Mouse (Mus musculus) heart, embryonic 11.5 days (tissue): ENCODE data around the gene Rapgef3. TPM values are rescaled to one million over a fixed set of nuclear protein-coding genes. Genes with fewer than 3 reads are reported as not detected.
A peak's percentile ranks its signal among the peaks of the same experiment; 100 is the strongest.

Experiments
- ATAC-seq: fragments of 200-750 bp; cut with Nextera tagmentation; replicated peaks from 2 replicates; pipeline ENCODE4 v1.8.0; 2017; ENCODE audit warnings: moderate library complexity; ENCODE audit not compliant: insufficient number of reproducible peaks, low FRiP score, low TSS enrichment
- H3K27ac ChIP-seq: fragments of 300-500 bp; sonication (generic); 2 replicates; pipeline ENCODE4 v1.5.1; 2014; ENCODE audit warnings: mild to moderate bottlenecking, low read depth, low read length
- H3K27me3 ChIP-seq: fragments of 300-500 bp; sonication (generic); 2 replicates; pipeline ENCODE4 v1.6.1; 2014; ENCODE audit warnings: mild to moderate bottlenecking, low read length, mixed read lengths; ENCODE audit not compliant: control insufficient read depth, insufficient read depth
- H3K36me3 ChIP-seq: fragments of 300-500 bp; sonication (generic); 2 replicates; pipeline ENCODE4 v1.6.1; 2014; ENCODE audit warnings: mild to moderate bottlenecking, low read length, moderate library complexity, mixed read lengths; ENCODE audit not compliant: control insufficient read depth, insufficient read depth
- H3K4me1 ChIP-seq: fragments of 300-500 bp; sonication (generic); 2 replicates; pipeline ENCODE4 v1.6.1; 2014; ENCODE audit warnings: low read length; ENCODE audit not compliant: control insufficient read depth, insufficient read depth
- H3K4me2 ChIP-seq: fragments of 300-500 bp; sonication (generic); 2 replicates; pipeline ENCODE4 v1.6.1; 2014; ENCODE audit warnings: mild to moderate bottlenecking, moderate library complexity
- H3K4me3 ChIP-seq: fragments of 300-500 bp; sonication (generic); 2 replicates; pipeline ENCODE4 v1.5.1; 2014; ENCODE audit warnings: low read depth, low read length
- H3K9ac ChIP-seq: fragments of 300-500 bp; sonication (generic); 2 replicates; pipeline ENCODE4 v1.6.1; 2014; ENCODE audit warnings: mild to moderate bottlenecking, low read depth, low read length, moderate library complexity
- H3K9me3 ChIP-seq: fragments of 300-500 bp; sonication (generic); replicated peaks from 2 replicates; pipeline ENCODE4 v1.6.1; 2016; ENCODE audit warnings: low read length; ENCODE audit not compliant: control insufficient read depth
- WGBS: fragments of 180-500 bp; shearing (Covaris S2); extraction: QIAGEN DNeasy Blood & Tissue Kit; methylation state at CpG from one replicate; pipeline ENCODE4 v1.1.7; 2014; ENCODE audit not compliant: insufficient replicate concordance; 5-methylcytosine and 5-hydroxymethylcytosine counted together
- polyA plus RNA-seq: library from polyadenylated mRNA; unstranded; fragments of >200 nt; fragmentation: Nextera tagmentation; extraction: Ambion mirVana; gene quantifications from 2 replicates; pipeline ENCODE4 v1.2.1, GENCODE M21; 2014

Gene Rapgef3
- polyA plus RNA-seq, 1 experiment from 2014 or later = 8.5 TPM

GRCm38 (mm10) chr15:97721008-97721701, 46.6 kb downstream of the Rapgef3 start:
- H3K9ac ChIP-seq = no peak overlapping the region
- WGBS = 78% methylated on average over 15 of the region's 15 CpGs
- no peak overlapping the region for H3K4me2 ChIP-seq
- peaks cover 8% of the 10 kb centered on the region; the same call in 1 of the 2 replicates for H3K4me1 ChIP-seq
- no peaks in the 10 kb centered on the region for H3K27me3 ChIP-seq
- no peak overlapping the region for H3K4me3 ChIP-seq
- no peak overlapping the region for H3K27ac ChIP-seq
- ATAC-seq = no peak
- no peaks in the 10 kb centered on the region for H3K9me3 ChIP-seq
- no peaks in the 10 kb centered on the region for H3K36me3 ChIP-seq

GRCm38 (mm10) chr15:97720026-97720675, 47.6 kb downstream of the Rapgef3 start:
- no peaks in the 10 kb centered on the region for H3K36me3 ChIP-seq
- no peaks in the 10 kb centered on the region for H3K9me3 ChIP-seq
- ATAC-seq = 0 out of 2 replicates have a peak, but pooled peaks have one; percentile 13
- no peak overlapping the region for H3K27ac ChIP-seq
- no peaks in the 10 kb centered on the region for H3K27me3 ChIP-seq
- 0 out of 2 replicates have a peak overlapping the region, but pooled peaks have one; percentile 34 for H3K9ac ChIP-seq
- H3K4me2 ChIP-seq = no peak overlapping the region
- WGBS = 65% methylated on average over 12 of the region's 12 CpGs
- peaks cover 8% of the 10 kb centered on the region; the same call in 1 of the 2 replicates for H3K4me1 ChIP-seq
- no peak overlapping the region for H3K4me3 ChIP-seq

- H3K4me2 ChIP-seq = no peak overlapping the region
- H3K36me3 ChIP-seq = no peaks in the 10 kb centered on the region
- no peak overlapping the region for H3K9ac ChIP-seq
These were observed 48.3 kb downstream of the Rapgef3 start for GRCm38 (mm10) chr15:97719494-97719893.

DNA sequence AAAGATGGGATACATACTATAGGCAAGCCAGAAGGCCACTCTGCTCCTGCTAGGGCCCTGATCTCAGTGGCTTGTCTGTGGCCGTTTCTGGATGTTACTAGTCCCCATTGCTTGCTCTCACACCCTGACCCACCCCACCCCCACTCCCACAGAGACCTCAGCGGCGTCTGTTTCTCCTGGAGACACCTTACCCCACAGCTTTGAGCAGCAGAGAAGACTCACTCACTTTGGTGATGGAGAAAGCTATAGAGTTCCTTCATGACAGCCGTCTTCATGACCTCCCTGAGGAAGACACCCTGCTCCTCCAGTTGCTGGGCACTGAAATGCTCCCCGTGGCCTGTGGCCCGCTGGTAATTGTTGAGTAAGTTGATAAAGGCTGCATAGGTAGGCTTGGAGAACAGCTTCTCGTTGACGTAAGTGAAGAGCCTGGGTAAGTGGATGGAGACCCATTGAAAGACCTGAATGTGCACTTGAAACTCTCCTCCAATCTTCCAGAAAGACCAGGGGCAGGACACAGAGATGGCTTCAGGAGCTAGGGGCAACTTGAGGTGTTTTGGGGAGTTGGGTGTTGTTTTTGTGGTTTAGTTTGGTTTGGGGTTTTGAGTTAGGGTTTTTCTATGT, 49.1 kb downstream of the Rapgef3 start:
- WGBS = 75% methylated on average over 8 of the region's 8 CpGs

More at GRCm38 (mm10) chr15:97719494-97719893, 48.3 kb downstream of the Rapgef3 start:
- whole genome bisulfite sequencing = 90% methylated on average over 12 of the region's 12 CpGs
- no peaks in the 10 kb centered on the region for H3K27me3 ChIP-seq
- no peaks in the 10 kb centered on the region for H3K9me3 ChIP-seq
- peaks cover 8% of the 10 kb centered on the region; the same call in 1 of the 2 replicates for H3K4me1 ChIP-seq
- H3K27ac ChIP-seq = no peak overlapping the region
- no peak overlapping the region for H3K4me3 ChIP-seq
- no peak for ATAC-seq

GRCm38 (mm10) chr15:97717861-97718534, 49.8 kb downstream of the Rapgef3 start:
- WGBS = 34% methylated on average over 12 of the region's 12 CpGs
- H3K4me2 ChIP-seq = no peak overlapping the region
- H3K4me3 ChIP-seq = no peak overlapping the region
- no peaks in the 10 kb centered on the region for H3K36me3 ChIP-seq
- no peaks in the 10 kb centered on the region for H3K27me3 ChIP-seq
- no peaks in the 10 kb centered on the region for H3K9me3 ChIP-seq
- H3K9ac ChIP-seq = no peak overlapping the region
- H3K27ac ChIP-seq = no peak overlapping the region
- H3K4me1 ChIP-seq = peaks cover 8% of the 10 kb centered on the region; the same call in 1 of the 2 replicates
- ATAC-seq = no peak

More for the DNA sequence above, 49.1 kb downstream of the Rapgef3 start:
- Histone ChIP-seq H3K27ac (no peak overlapping the region), H3K9me3 (no peaks in the 10 kb centered on the region), H3K9ac (no peak overlapping the region), H3K36me3 (no peaks in the 10 kb centered on the region), H3K4me1 (peaks cover 8% of the 10 kb centered on the region; the same call in 1 of the 2 replicates), H3K27me3 (no peaks in the 10 kb centered on the region), H3K4me3 (no peak overlapping the region), H3K4me2 (no peak overlapping the region)
- ATAC-seq = no peak

DNA sequence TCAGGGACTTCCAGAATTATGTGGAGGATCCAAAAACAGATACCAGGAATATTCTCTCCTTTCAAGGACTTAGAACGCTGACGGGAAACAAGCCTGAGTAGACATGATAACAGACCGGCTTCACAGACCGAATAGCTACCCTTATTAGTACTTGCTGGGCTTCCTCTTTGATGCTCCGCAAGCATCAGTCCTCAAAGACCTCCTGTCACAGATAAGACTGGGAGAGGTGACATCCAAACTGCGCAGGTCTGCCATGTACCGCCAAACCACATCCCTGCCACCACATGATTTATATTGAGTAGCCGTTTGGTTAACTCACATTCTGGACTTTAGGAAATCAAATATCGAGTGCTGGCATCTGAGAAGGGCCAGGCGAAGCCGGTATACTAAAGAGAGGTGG, 51.0 kb downstream of the Rapgef3 start:
- Histone ChIP-seq H3K9ac (no peak overlapping the region), H3K4me3 (no peak overlapping the region), H3K27ac (no peak overlapping the region), H3K36me3 (no peaks in the 10 kb centered on the region), H3K27me3 (no peaks in the 10 kb centered on the region), H3K9me3 (no peaks in the 10 kb centered on the region), H3K4me1 (peaks cover 8% of the 10 kb centered on the region; the same call in 1 of the 2 replicates), H3K4me2 (no peak overlapping the region)
- 65% methylated on average over 11 of the region's 11 CpGs for WGBS
- no peak for ATAC-seq

- no peak overlapping the region for H3K4me2 ChIP-seq
- peaks cover 8% of the 10 kb centered on the region; the same call in 1 of the 2 replicates for H3K4me1 ChIP-seq
- 86% methylated on average over 1 of the region's 1 CpGs for WGBS
- no peaks in the 10 kb centered on the region for H3K9me3 ChIP-seq
- H3K27ac ChIP-seq = no peak overlapping the region
- H3K36me3 ChIP-seq = no peaks in the 10 kb centered on the region
- ATAC-seq = no peak
- H3K27me3 ChIP-seq = no peaks in the 10 kb centered on the region
- H3K4me3 ChIP-seq = no peak overlapping the region
- H3K9ac ChIP-seq = no peak overlapping the region
These were observed 52.0 kb downstream of the Rapgef3 start for GRCm38 (mm10) chr15:97715734-97716133.

DNA sequence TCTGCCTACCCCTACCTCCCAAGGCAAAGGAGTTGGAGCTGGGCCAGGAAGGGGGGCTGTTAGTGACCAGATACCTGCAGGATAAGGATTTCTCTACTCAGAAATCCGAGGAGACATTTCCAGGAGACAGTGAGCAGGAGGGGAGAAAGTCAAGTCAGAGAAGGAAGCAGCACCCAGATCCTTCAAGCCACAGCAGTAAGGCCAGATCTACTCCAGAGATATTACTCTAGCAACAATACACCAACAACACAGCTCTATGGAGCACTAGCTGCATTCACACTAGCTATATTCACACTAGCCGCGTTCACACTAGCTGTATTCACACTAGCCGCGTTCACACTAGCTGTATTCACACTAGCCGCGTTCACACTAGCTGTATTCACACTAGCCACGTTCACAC, 52.7 kb downstream of the Rapgef3 start:
- H3K36me3 ChIP-seq = no peaks in the 10 kb centered on the region
- H3K9ac ChIP-seq = no peak overlapping the region
- no peak overlapping the region for H3K4me3 ChIP-seq
- no peak for ATAC-seq
- no peak overlapping the region for H3K27ac ChIP-seq
- 88% methylated on average over 8 of the region's 8 CpGs for WGBS
- no peaks in the 10 kb centered on the region for H3K27me3 ChIP-seq
- H3K9me3 ChIP-seq = no peaks in the 10 kb centered on the region
- no peak overlapping the region for H3K4me2 ChIP-seq
- 0 out of 2 replicates have a peak, but pooled peaks cover 3% of the 10 kb centered on the region for H3K4me1 ChIP-seq
